Mouse (Mus musculus) thymus, postnatal 0 days (tissue): ENCODE measurements around the gene Zfp367. TPM values are rescaled to one million over a fixed set of nuclear protein-coding genes. Genes with fewer than 3 reads are reported as not detected.

Experiments
- DNase-seq: peaks from one replicate; pipeline ENCODE4 v3.0.0-alpha.2; 2015; ENCODE audit warnings: low spot score
- polyA plus RNA-seq: library from polyadenylated mRNA; unstranded; fragments of >200 nt; fragmentation: Nextera tagmentation; extraction: Ambion mirVana; gene quantifications from 2 replicates; pipeline ENCODE4 v1.2.1, GENCODE M21; 2015

Zfp367 gene
- 22.0 and 24.0 TPM in 2 replicates for polyA plus RNA-seq

DNA sequence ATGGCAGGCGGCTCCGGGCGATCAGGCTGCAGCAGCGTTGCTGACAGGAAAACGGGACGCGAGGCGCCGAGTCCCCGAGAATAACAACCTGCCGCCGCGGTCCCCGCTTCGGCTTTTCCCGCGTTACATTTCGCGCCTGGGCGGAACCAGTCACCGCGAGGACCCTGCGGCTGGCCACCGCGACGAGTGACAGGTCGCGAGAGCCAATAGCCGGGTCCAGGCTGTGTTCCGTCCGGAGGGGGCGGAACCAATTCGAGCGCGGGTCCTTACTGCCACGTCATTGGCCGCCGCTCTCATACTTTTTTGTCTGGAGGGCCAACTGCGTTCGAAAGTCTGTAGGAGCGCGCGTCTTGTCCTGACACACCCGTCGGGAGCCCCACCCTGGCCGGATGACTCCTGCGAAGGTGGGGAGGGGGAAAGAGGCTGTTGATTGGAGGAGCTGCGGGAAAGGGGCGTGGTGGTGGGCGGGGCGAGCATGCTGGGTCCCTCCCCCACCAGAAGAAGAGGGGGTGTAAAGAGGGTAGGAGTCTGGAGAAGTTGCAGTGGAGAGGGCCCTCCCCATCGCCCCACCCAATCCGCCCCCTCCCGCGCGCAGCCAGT lies at the start of gene Zfp367:
TSS of gene Zfp367 (minus strand) at position 120 of the 600 bp plus-strand sequence.
- peak; percentile 99 for DNase-seq

DNA sequence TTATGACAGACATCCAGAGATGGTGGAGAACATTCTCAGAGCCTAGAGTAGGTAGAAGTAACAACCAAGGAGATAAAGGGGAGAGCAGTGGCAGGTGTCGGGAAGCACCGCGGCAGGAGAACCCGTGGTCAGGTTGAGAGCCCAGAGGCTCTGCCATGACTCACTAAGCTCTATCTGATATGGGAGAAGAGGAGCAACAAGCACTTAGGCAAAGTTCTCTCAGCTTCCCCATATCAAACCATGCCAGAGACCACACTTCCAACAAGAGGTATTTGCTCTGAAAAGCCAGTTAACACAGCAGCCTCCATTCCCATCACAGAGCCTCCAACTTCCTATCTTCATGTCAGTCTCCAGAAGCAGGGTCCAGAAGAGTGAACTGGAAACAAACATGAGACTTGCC lies 47.9 kb upstream of the Zfp367 start:
- no peak for DNase-seq

DNA sequence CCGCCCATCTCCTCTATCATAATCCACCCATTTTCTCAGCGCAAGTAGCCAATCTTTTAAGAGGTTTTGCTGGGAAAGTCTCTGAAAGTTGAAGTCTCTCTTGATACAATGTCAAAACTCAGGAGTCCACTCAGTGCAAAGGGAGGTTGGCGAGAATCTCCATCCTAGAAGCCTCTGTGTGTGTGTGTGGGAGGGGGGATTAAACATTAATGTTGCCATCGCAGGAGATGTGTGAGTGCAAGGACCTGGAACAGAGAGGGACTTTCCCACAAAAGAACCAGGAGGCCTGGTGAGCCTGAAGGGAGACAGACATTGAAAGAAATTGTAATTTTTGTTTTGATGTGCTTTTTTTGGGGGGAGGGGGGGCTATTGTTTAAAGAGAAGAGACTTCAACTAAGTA lies 45.3 kb upstream of the Zfp367 start:
- no peak for DNase-seq

DNA sequence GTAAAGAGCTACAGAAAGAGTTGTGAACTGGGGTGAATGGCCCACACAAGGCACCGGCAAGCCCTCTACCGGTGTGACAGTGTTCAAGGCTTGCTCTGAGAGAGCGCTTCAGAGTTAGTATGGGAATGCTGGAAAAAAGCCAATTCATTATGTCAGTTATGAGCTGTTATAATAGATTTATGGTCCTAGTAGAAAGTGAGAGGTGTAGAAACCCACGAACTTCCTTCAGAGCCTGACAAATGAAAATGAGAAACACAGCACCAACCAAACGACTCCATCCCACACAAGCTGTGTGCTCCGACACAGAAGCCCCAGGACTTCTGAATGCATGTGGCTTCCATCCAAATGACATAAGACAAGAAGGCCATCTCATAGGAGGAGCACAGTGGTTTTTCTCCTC lies 44.9 kb upstream of the Zfp367 start:
- DNase-seq: no peak

GRCm38 (mm10) chr13:64187065-64187464 lies 34.1 kb upstream of the Zfp367 start:
- DNase-seq: no peak

GRCm38 (mm10) chr13:64186516-64186915 lies 33.5 kb upstream of the Zfp367 start:
- no peak for DNase-seq

DNA sequence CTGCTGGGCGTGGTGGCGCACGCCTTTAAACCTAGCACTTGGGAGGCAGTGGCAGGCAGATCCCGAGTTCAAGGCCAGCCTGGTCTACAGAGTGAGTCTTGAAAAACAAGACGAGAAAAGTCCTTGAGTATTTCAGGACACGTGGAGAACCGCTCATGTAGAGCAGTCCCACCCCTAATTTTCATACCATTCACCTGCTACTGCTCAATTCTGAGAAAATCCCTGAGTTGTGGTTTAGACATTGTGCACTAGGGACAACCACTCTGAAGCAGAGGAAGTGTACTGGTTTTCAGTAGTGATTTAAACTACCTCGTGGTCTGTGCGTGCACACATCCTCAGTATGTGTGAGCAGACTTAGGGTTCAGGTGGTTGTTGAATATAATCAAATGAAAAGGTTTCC lies 32.6 kb upstream of the Zfp367 start:
- no peak for DNase-seq

GRCm38 (mm10) chr13:64185176-64185575 lies 32.2 kb upstream of the Zfp367 start:
- no peak for DNase-seq

GRCm38 (mm10) chr13:64184361-64184760 lies 31.4 kb upstream of the Zfp367 start:
- DNase-seq: no peak

- DNase-seq: no peak
These were observed 30.6 kb upstream of the Zfp367 start for GRCm38 (mm10) chr13:64183583-64183982.

DNA sequence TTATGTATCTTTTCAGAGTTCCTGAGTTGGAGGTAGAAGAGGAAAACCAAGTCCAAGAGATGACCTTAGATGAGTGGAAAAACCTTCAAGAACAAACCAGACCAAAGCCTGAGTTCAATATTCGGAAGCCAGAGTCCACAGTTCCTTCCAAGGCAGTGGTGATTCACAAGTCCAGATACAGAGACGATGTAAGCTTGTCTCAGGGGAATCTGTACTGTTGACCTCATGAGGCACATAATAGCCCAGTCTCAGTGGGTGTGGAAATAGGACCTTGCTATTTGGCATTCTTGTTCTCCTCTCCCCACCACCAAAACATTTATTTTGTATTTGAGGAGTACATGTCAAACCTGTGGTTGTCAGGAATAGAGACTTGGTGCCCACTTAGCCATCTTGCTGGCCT lies 29.1 kb upstream of the Zfp367 start:
- no peak for DNase-seq

DNA sequence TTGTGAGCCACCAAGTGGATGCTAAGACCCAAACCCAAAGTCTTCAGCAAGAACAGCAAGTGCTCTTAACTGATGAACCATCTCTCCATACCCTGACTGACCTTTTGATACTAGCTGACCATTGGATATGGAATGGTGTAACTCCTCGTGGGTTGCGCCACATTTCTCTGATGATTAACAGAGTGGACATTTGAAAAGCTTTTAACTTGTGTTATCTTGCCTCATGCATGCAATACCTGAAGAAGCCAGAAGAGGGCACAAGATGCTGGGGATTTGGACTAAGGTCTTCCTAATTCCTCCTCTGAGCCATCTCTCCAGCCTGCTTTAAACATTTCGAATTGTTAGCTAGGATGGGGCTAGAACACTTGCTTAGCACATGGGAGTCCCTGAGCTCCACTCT lies 27.9 kb upstream of the Zfp367 start:
- peak; percentile 64 for DNase-seq

DNA sequence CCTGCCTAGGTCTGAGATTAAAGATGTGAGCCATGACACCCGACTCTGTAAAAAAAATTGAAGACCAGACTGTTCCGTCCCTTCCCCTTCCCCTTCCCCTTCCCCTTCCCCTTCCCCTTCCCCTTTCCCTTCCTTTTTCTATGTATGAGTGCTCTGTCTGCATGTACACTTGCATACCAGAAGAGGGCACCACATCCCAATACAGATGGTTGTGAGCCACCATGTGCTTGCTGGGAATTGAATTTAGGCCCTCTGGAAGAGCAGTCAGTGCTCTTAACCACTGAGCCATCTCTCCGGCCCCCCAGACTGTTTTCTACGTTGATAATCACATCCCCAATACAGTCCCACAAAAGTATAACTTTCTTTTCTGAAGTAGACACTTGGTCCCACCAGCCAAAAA lies 27.3 kb upstream of the Zfp367 start:
- no peak for DNase-seq

- DNase-seq: no peak
These were observed 26.0 kb upstream of the Zfp367 start for GRCm38 (mm10) chr13:64178746-64179652.

DNA sequence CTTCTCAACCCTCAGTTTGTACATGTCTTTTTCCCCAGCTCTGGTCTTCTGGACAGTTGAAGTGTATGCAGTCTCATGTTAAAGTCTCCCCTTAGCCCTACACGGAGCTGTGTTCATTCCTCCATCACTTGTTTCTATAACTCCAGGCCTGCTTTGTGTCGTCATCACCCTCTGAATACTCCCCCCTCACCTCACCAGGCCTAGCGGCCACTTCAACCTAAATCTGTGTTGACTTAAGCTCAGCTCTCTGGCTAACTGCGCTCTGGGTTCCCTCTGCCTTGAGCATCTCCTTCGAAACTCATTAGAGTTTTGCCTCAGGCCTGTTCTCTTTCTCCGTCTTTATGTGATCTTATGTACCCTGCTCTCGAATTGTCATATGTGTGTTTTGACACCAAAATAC lies 25.0 kb upstream of the Zfp367 start:
- no peak for DNase-seq

- DNase-seq: no peak
These were observed 16.7 kb upstream of the Zfp367 start for GRCm38 (mm10) chr13:64169746-64170145.

GRCm38 (mm10) chr13:64163147-64163715 lies 10.2 kb upstream of the Zfp367 start:
- no peak for DNase-seq

DNA sequence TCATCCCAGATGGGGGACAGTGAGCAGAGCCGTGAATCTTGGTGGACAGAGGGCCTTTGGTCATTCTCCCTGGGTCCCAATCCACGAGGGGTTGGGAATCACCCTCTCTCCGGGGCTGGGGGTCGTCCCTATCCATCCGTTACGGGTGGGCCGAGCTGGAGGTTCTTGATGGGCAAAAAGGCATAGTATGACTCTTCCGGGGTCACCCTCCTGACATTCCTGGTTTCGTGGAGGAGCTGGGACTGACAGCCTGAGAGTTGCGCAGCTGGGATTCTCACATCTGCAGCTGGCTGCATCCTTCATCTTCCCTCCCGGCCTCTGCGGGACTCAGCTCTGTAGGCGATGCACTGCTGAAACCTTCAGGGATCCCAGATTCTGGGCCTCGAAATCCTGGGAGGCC lies 9.6 kb upstream of the Zfp367 start:
- no peak for DNase-seq

- no peak for DNase-seq
These were observed 9.1 kb upstream of the Zfp367 start for GRCm38 (mm10) chr13:64161916-64162611.

DNA sequence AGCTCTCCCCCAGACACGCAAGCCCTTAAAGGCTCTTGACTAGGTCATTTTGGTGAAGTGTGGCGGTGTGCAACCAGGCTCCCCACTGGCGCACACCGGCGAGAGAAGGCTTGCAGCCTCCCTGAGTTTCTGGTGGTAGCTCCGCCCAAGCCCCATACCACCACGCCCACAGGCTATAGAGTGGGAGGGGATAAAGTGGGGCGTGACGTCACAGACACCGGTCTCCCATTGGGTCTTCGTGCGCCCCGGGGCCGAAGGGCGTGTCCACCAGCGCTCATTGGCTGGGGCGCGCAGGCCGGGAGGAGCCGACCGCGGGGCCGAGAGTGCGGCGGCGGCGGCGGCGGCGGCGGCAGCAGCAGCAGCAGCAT lies 8.5 kb upstream of the Zfp367 start, which contains the start of gene Habp4:
TSS of gene Habp4 (plus strand) at position 277 of the 368 bp plus-strand sequence.
- peak; percentile 99 for DNase-seq

DNA sequence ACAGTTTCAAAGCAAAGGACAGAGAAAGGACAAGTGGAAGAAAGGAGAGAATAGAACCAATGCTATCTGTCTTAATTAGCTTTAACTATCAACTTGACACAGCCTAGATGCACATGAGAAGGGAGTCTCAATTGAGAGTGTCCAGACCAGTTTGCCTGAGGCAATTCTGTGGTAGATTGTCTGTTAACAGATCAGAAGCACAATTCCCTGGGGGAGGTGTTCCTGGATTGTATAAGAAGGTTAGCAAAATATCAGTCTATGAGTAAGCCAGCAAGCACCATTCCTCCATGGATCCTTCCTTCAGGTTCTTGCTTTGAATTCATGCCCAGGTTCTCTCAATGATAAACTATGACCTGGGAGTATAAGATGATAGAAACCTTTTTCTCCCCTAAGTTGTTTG lies 4.0 kb upstream of the Zfp367 start:
- DNase-seq: no peak

DNA sequence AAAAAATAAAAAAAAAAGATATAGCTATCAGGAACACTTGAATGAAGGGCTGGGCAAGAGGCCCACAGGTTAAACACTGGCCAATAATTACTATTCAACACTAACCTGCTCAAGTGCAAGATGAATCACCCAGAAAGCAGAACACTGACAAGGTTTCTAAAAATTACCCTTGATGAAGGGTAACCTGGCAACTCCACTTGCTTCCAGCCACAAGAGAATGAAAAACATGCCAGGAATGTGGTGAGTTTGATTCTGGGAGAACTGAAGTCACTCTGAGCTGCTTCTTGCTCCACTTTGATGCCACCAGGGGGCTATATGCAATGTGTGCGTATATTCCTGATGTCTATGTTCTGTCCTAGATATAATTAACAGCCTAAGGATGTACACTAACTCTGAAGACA lies 2.2 kb upstream of the Zfp367 start:
- DNase-seq: peak; percentile 20
